14 mouse cellular contexts compared by ENCODE assay signal in genomic region chr13:99237122-99237521, GRCm38 (mm10). TPM values are rescaled to one million over a fixed set of nuclear protein-coding genes. Genes with fewer than 3 reads are reported as not detected.
DNase-seq lines count a peak whose midpoint lies in the region; ATAC-seq and TF ChIP-seq lines count a peak whose summit lies in the region.
"Had no signal": no experiment of that assay in that cellular context is flagged by ENCODE, and none has a peak within 500 bp of the region (broad histone marks: within the 10 kb centered on the region; RNA-seq: fewer than 3 reads in every experiment).

No protein-coding gene starts in this region.

- no peaks in the 10 kb centered on the region for H3K9me3 ChIP-seq in heart, embryonic 13.5 days
- no peaks in the 10 kb centered on the region for H3K9me3 ChIP-seq in forebrain, embryonic 11.5 days (ENCODE audit: control insufficient read depth, low read length)
- H3K9me3 ChIP-seq: forebrain, embryonic 15.5 days; liver, embryonic 12.5 days; midbrain, embryonic 12.5 days had no signal

- no peak for TF ChIP-seq CTCF in kidney, adult 2 months (conservative IDR thresholded peaks at IDR 0.05; ENCODE audit: insufficient read depth, insufficient read length, low read depth, low read length)

- H3K27me3 ChIP-seq in kidney, adult 2 months (replicated peaks; ENCODE audit: control insufficient read depth, insufficient read depth, low read length) = no peaks in the 10 kb centered on the region
- H3K27me3 ChIP-seq in heart, embryonic 13.5 days (replicated peaks) = no peaks in the 10 kb centered on the region
- no peaks in the 10 kb centered on the region for H3K27me3 ChIP-seq in forebrain, embryonic 11.5 days (ENCODE audit: control insufficient read depth, insufficient read depth, low read length)
- H3K27me3 ChIP-seq: forebrain, embryonic 15.5 days; liver, embryonic 12.5 days; midbrain, embryonic 12.5 days had no signal

- no peak for DNase-seq in kidney, adult 2 months
- DNase-seq in kidney, postnatal 4 days = no peak
- DNase-seq in ZHBTc4 (ENCODE audit: low read depth, low spot score) = peak; percentile 15
- DNase-seq in lung, postnatal 10 days = peak; percentile 14
- DNase-seq in forebrain, embryonic 11.5 days (ENCODE audit: low spot score) = no peak
- no peak for DNase-seq in cerebellum, postnatal 4 days (ENCODE audit: low spot score in 2 of 2)
- DNase-seq: cerebellum, adult 9-10 months; gastrocnemius, postnatal 36 days; kidney, adult 18-20 months; layer of hippocampus, postnatal 36 days had no signal

- H3K27ac ChIP-seq in kidney, adult 2 months (ENCODE audit: insufficient read depth, low read depth, low read length) = peak overlapping the region; percentile 99
- H3K27ac ChIP-seq in heart, embryonic 13.5 days (replicated peaks) = peak overlapping the region; percentile 95
- H3K27ac ChIP-seq in forebrain, embryonic 11.5 days (ENCODE audit: low read depth, low read length) = no peak overlapping the region
- H3K27ac ChIP-seq: forebrain, embryonic 15.5 days; liver, embryonic 12.5 days; midbrain, embryonic 12.5 days had no signal

- no peaks in the 10 kb centered on the region for H3K36me3 ChIP-seq in kidney, adult 2 months (ENCODE audit: control insufficient read depth, insufficient read depth, low read length)
- no peaks in the 10 kb centered on the region for H3K36me3 ChIP-seq in heart, embryonic 13.5 days
- H3K36me3 ChIP-seq in forebrain, embryonic 11.5 days (ENCODE audit: control insufficient read depth, insufficient read depth, low read length) = no peaks in the 10 kb centered on the region
- H3K36me3 ChIP-seq: forebrain, embryonic 15.5 days; liver, embryonic 12.5 days; midbrain, embryonic 12.5 days had no signal

- ATAC-seq in heart, embryonic 13.5 days (ENCODE audit: extremely low read depth, insufficient number of reproducible peaks, low FRiP score, low TSS enrichment) = no peak
- no peak for ATAC-seq in forebrain, embryonic 11.5 days (replicated peaks; ENCODE audit: low FRiP score)
- ATAC-seq: forebrain, embryonic 15.5 days; liver, embryonic 12.5 days had no signal

- no peak overlapping the region for H3K9ac ChIP-seq in heart, embryonic 13.5 days
- no peak overlapping the region for H3K9ac ChIP-seq in forebrain, embryonic 11.5 days (ENCODE audit: low read length)
- H3K9ac ChIP-seq: forebrain, embryonic 15.5 days; liver, embryonic 12.5 days; midbrain, embryonic 12.5 days had no signal

- 75% methylated on average over 5 of the region's 5 CpGs for WGBS in kidney, adult 2 months
- 38% methylated on average over 5 of the region's 5 CpGs for WGBS in heart, embryonic 13.5 days
- 84% methylated on average over 5 of the region's 5 CpGs for WGBS in forebrain, embryonic 11.5 days

- H3K4me3 ChIP-seq in kidney, adult 2 months (ENCODE audit: insufficient read depth, low read depth, low read length) = no peak overlapping the region
- no peak overlapping the region for H3K4me3 ChIP-seq in heart, embryonic 13.5 days
- no peak overlapping the region for H3K4me3 ChIP-seq in forebrain, embryonic 11.5 days (ENCODE audit: low read depth, low read length)
- H3K4me3 ChIP-seq: forebrain, embryonic 15.5 days; liver, embryonic 12.5 days; midbrain, embryonic 12.5 days had no signal

- peaks cover 14% of the 10 kb centered on the region for H3K4me1 ChIP-seq in kidney, adult 2 months (ENCODE audit: control insufficient read depth, insufficient read depth, low read length)
- peaks cover 51% of the 10 kb centered on the region for H3K4me1 ChIP-seq in heart, embryonic 13.5 days
- peaks cover 6% of the 10 kb centered on the region; the same call in 1 of the 2 replicates for H3K4me1 ChIP-seq in forebrain, embryonic 11.5 days (replicated peaks; ENCODE audit: control insufficient read depth, insufficient read depth, low read length)

- H3K4me2 ChIP-seq in heart, embryonic 13.5 days = no peak overlapping the region
- H3K4me2 ChIP-seq in forebrain, embryonic 11.5 days (ENCODE audit: low read depth, low read length, severe bottlenecking) = no peak overlapping the region
- H3K4me2 ChIP-seq: forebrain, embryonic 15.5 days; liver, embryonic 12.5 days; midbrain, embryonic 12.5 days had no signal

- TF ChIP-seq POLR2A in kidney, adult 2 months (IDR thresholded peaks at IDR 0.05; ENCODE audit: low read depth, low read length) = no peak

RNA-seq across cellular contexts. Expression of gene Zfp366, which starts 52.5 kb away (rescaled TPM):
- polyA plus RNA-seq in kidney, adult 2 months (2012; rRNA removed) = 3.1 and 4.3 TPM in 2 replicates
- polyA plus RNA-seq in heart, embryonic 13.5 days (2015; fragmentation: Nextera tagmentation; extraction: Ambion mirVana) = 0.25 and 0.31 TPM in 2 replicates
- 0.72 and 0.73 TPM in 2 replicates for polyA plus RNA-seq in forebrain, embryonic 11.5 days (2014; fragmentation: Nextera tagmentation; extraction: Ambion mirVana)

Comparison
In these comparisons a context has a peak if more than half of its experiments do, and no peak if none do; other contexts are left out.
1. DNase-seq: peak in ZHBTc4 (single experiment) and lung, postnatal 10 days (single experiment); none in kidney, adult 2 months (single experiment), kidney, postnatal 4 days (0 of 2), forebrain, embryonic 11.5 days (single experiment) and cerebellum, postnatal 4 days (0 of 2).